Mouse (Mus musculus) MEL (cell line): ENCODE data around the gene Ccdc12. TPM values are rescaled to one million over a fixed set of nuclear protein-coding genes. Genes with fewer than 3 reads are reported as not detected.

Experiments used
- DNase-seq: peaks from one replicate; pipeline ENCODE4 v3.0.0; 2011; ENCODE audit warnings: low read depth, low spot score
- H3K27ac ChIP-seq: 2 replicates; pipeline ENCODE4 v1.5.1; 2012; ENCODE audit warnings: low read depth, mild to moderate bottlenecking, control low read depth, low read length, moderate library complexity; ENCODE audit not compliant: control insufficient read depth
- H3K27me3 ChIP-seq, 2 experiments: fragments of 150-350 bp in 1 of 2; sonication (generic) in 1 of 2; 2 replicates each; pipeline ENCODE4 v1.6.1; 2012; ENCODE audit warnings: low read length in 2 of 2, mild to moderate bottlenecking in 2 of 2, improper control_type of control experiment in 1 of 2, moderate library complexity in 1 of 2; ENCODE audit not compliant: insufficient read depth in 2 of 2, control insufficient read depth in 1 of 2
- H3K36me3 ChIP-seq, 2 experiments: 2 replicates each; pipeline ENCODE4 v1.6.1; 2012 to 2014; ENCODE audit warnings: low read length in 2 of 2, improper control_type of control experiment in 1 of 2, inconsistent platforms in 1 of 2, mild to moderate bottlenecking in 1 of 2; ENCODE audit not compliant: insufficient read depth in 2 of 2, control insufficient read depth in 1 of 2
- H3K4me1 ChIP-seq, 2 experiments: fragments of 150-350 bp in 1 of 2; sonication (generic) in 1 of 2; 2 replicates each; pipeline ENCODE4 v1.6.1; 2012; ENCODE audit warnings: low read length in 2 of 2, improper control_type of control experiment in 1 of 2, mild to moderate bottlenecking in 1 of 2; ENCODE audit not compliant: insufficient read depth in 2 of 2, control insufficient read depth in 1 of 2
- H3K4me3 ChIP-seq, 2 experiments: fragments of 150-350 bp in 1 of 2; sonication (generic) in 1 of 2; 2 replicates each; pipeline ENCODE4 v1.5.1; 2012; ENCODE audit warnings: low read depth in 2 of 2, low read length in 2 of 2, mild to moderate bottlenecking in 2 of 2, moderate library complexity in 2 of 2, control low read depth in 1 of 2, improper control_type of control experiment in 1 of 2; ENCODE audit not compliant: control insufficient read depth in 1 of 2, insufficient read depth in 1 of 2
- H3K79me2 ChIP-seq: 2 replicates; pipeline ENCODE4 v1.6.1; 2012; ENCODE audit warnings: mild to moderate bottlenecking, low read length, moderate library complexity; ENCODE audit not compliant: control insufficient read depth, poor library complexity, insufficient read depth
- H3K9ac ChIP-seq: 2 replicates; pipeline ENCODE4 v1.6.1; 2012; ENCODE audit warnings: low read depth, mild to moderate bottlenecking, control low read depth, low read length, moderate library complexity; ENCODE audit not compliant: control insufficient read depth, poor library complexity, severe bottlenecking
- H3K9me3 ChIP-seq: fragments of 150-350 bp; sonication (generic); replicated peaks from 2 replicates; pipeline ENCODE4 v1.6.1; 2012; ENCODE audit warnings: mild to moderate bottlenecking, low read length, improper control_type of control experiment, moderate library complexity; ENCODE audit not compliant: insufficient read depth
- CTCF ChIP-seq, 3 experiments: IDR thresholded peaks in 2 of 3; conservative IDR thresholded peaks in 1 of 3; 2 replicates each; pipeline ENCODE4 v1.5.1; 2011 to 2012; ENCODE audit warnings: low read length in 3 of 3, low read depth in 2 of 3, mild to moderate bottlenecking in 2 of 3, improper control_type of control experiment in 1 of 3, inconsistent platforms in 1 of 3, mixed read lengths in 1 of 3, moderate library complexity in 1 of 3; ENCODE audit not compliant: control insufficient read depth in 1 of 3, insufficient read depth in 1 of 3, poor library complexity in 1 of 3, severe bottlenecking in 1 of 3
- E2F4 ChIP-seq: IDR thresholded peaks from 2 replicates; pipeline ENCODE4 v1.6.1; 2011; ENCODE audit warnings: low read depth, low read length, improper control_type of control experiment, borderline replicate concordance
- ELF1 ChIP-seq: IDR thresholded peaks from 2 replicates; pipeline ENCODE4 v1.6.1; 2014; ENCODE audit warnings: low read depth, mild to moderate bottlenecking, inconsistent platforms, low read length, improper control_type of control experiment, moderate library complexity
- EP300 ChIP-seq, 2 experiments: IDR thresholded peaks; 2 replicates each; pipeline ENCODE4 v1.6.1; 2011; ENCODE audit warnings: improper control_type of control experiment in 2 of 2, low read length in 2 of 2, low read depth in 1 of 2, mild to moderate bottlenecking in 1 of 2
- ETS1 ChIP-seq: IDR thresholded peaks from 2 replicates; pipeline ENCODE4 v1.6.1; 2012; ENCODE audit warnings: low read depth, mild to moderate bottlenecking, inconsistent platforms, low read length, improper control_type of control experiment, moderate library complexity
- HCFC1 ChIP-seq: IDR thresholded peaks from 2 replicates; pipeline ENCODE4 v1.6.1; 2012; ENCODE audit warnings: low read depth, mild to moderate bottlenecking, inconsistent platforms, low read length, improper control_type of control experiment, moderate library complexity
- JUND ChIP-seq: IDR thresholded peaks from 2 replicates; pipeline ENCODE4 v1.6.1; 2011; ENCODE audit warnings: low read depth, mild to moderate bottlenecking, improper control_type of control experiment, low read length
- KAT2A ChIP-seq: conservative IDR thresholded peaks from 2 replicates; pipeline ENCODE4 v1.6.1; 2012; ENCODE audit warnings: low read depth, low read length, improper control_type of control experiment, inconsistent platforms
- MAX ChIP-seq: IDR thresholded peaks from 2 replicates; pipeline ENCODE4 v1.6.1; 2011; ENCODE audit warnings: low read length, improper control_type of control experiment
- MEF2A ChIP-seq: IDR thresholded peaks from 2 replicates; pipeline ENCODE4 v1.6.1; 2014; ENCODE audit warnings: low read depth, mild to moderate bottlenecking, inconsistent platforms, low read length, improper control_type of control experiment; ENCODE audit not compliant: poor library complexity, insufficient replicate concordance, severe bottlenecking; ENCODE audit errors: extremely low read depth
- MYB ChIP-seq: IDR thresholded peaks from 2 replicates; pipeline ENCODE4 v1.6.1; 2011; ENCODE audit warnings: mild to moderate bottlenecking, low read depth, low read length, improper control_type of control experiment
- MYC ChIP-seq: IDR thresholded peaks from 2 replicates; pipeline ENCODE4 v1.6.1; 2011; ENCODE audit warnings: low read depth, mild to moderate bottlenecking, low read length, improper control_type of control experiment, moderate library complexity
- NELFE ChIP-seq: IDR thresholded peaks from 2 replicates; pipeline ENCODE4 v1.6.1; 2011; ENCODE audit warnings: low read depth, low read length, improper control_type of control experiment
- RAD21 ChIP-seq: IDR thresholded peaks from 2 replicates; pipeline ENCODE4 v1.6.1; 2011; ENCODE audit warnings: mild to moderate bottlenecking, low read depth, low read length, improper control_type of control experiment
- SIN3A ChIP-seq: IDR thresholded peaks from 2 replicates; pipeline ENCODE4 v1.6.1; 2012; ENCODE audit warnings: low read length, improper control_type of control experiment, inconsistent platforms
- TAL1 ChIP-seq: IDR thresholded peaks from 2 replicates; pipeline ENCODE4 v1.6.1; 2012; ENCODE audit warnings: mild to moderate bottlenecking, inconsistent platforms, low read length, moderate library complexity, mixed read lengths
- TBP ChIP-seq: IDR thresholded peaks from 2 replicates; pipeline ENCODE4 v1.8.0; 2011; ENCODE audit warnings: low read depth, low read length, improper control_type of control experiment
- TCF12 ChIP-seq: IDR thresholded peaks from 2 replicates; pipeline ENCODE4 v1.6.1; 2014; ENCODE audit warnings: low read depth, mild to moderate bottlenecking, inconsistent platforms, low read length, improper control_type of control experiment, moderate library complexity
- UBTF ChIP-seq: IDR thresholded peaks from 2 replicates; pipeline ENCODE4 v1.6.1; 2012; ENCODE audit warnings: low read depth, mild to moderate bottlenecking, inconsistent platforms, low read length, improper control_type of control experiment, moderate library complexity, borderline replicate concordance; ENCODE audit not compliant: insufficient read depth
- USF1 ChIP-seq: IDR thresholded peaks from 2 replicates; pipeline ENCODE4 v1.6.1; 2014; ENCODE audit warnings: low read depth, mild to moderate bottlenecking, inconsistent platforms, low read length, improper control_type of control experiment, moderate library complexity
- USF2 ChIP-seq, 2 experiments: IDR thresholded peaks; 2 replicates each; pipeline ENCODE4 v1.6.1; 2011 to 2012; ENCODE audit warnings: improper control_type of control experiment in 2 of 2, low read length in 2 of 2, borderline replicate concordance in 1 of 2, inconsistent platforms in 1 of 2, low read depth in 1 of 2, mild to moderate bottlenecking in 1 of 2; ENCODE audit not compliant: insufficient read depth in 1 of 2
- ZC3H11A ChIP-seq: IDR thresholded peaks from 2 replicates; pipeline ENCODE4 v1.6.1; 2012; ENCODE audit warnings: low read depth, mild to moderate bottlenecking, inconsistent platforms, low read length, improper control_type of control experiment
- ZKSCAN1 ChIP-seq: IDR thresholded peaks from 2 replicates; pipeline ENCODE4 v1.6.1; 2012; ENCODE audit warnings: low read depth, mild to moderate bottlenecking, inconsistent platforms, low read length, improper control_type of control experiment, moderate library complexity
- ZMIZ1 ChIP-seq: IDR thresholded peaks from 2 replicates; pipeline ENCODE4 v1.6.1; 2012; ENCODE audit warnings: low read depth, mild to moderate bottlenecking, inconsistent platforms, low read length, improper control_type of control experiment, moderate library complexity
- ZNF384 ChIP-seq: IDR thresholded peaks from 2 replicates; pipeline ENCODE4 v1.6.1; 2012; ENCODE audit warnings: low read depth, mild to moderate bottlenecking, inconsistent platforms, low read length, improper control_type of control experiment
- polyA plus RNA-seq, 2 experiments: library from polyadenylated mRNA; stranded (reverse) in 1 of 2; unstranded in 1 of 2; fragments of >175 nt in 1 of 2; fragments of >200 nt in 1 of 2; gene quantifications; 2 replicates each; pipeline versions ENCODE4 v1.2.1 to v1.2.4; 2012; ENCODE audit warnings: low replicate concordance in 2 of 2, low read depth in 1 of 2; ENCODE audit not compliant: insufficient read length in 2 of 2, insufficient read depth in 1 of 2, missing spikeins in 1 of 2
- total RNA-seq: library from RNA; depleted of rRNA; stranded (reverse); fragments of 300-350 nt; gene quantifications from 2 replicates; pipeline ENCODE4 v1.2.3, GENCODE M21; 2012

The Ccdc12 gene
- total and polyA plus RNA-seq, 3 experiments, result 112 to 129 TPM; not detected in 1

DNA sequence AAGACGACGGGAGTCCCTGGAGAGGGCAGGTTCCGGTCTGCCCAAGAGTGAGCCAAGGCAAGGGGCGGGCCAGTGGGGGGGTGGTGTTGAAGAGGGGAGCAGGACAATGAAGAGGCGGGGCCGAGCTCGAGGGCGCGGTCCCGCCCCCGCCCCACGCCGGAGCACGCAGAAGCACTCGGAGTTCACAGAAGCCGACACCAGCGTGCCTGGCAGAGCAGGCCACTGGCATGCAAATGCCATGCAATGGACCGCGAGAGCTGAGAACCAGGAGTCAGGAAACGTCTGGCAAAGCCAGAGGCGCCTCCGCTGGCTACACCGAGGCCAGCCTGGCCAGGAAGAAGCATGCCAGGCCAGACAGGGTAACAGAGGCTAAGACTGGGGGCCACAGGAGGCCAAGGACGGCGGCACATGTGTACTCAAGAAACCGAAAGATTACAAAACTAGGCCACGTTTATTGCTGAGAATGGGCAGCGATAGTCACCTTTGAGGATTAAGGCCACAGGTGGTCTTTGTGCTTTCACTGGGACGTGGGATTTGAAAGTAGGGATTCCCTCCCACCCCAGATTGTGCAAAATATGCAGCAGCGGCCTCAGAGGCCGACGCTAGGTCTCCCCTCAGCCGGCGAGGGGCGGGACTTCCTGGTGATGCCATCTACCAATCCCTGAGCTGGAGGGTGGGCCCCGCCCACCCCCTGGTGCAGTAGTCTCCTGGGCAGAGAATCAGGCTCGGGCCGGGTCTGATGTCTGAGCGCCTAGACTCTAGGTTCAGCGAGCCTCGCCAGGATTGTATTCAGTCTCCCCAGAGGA, 31.7 kb upstream of the Ccdc12 start, which contains the start of gene Nradd:
Gene Nradd, minus strand, starts transcription at position 92 of the 806 bp plus-strand sequence.
- no peak within 1 kb of the TSS for H3K4me3 ChIP-seq
- H3K4me1 ChIP-seq, result no peaks in the 10 kb centered on the region
- H3K79me2 ChIP-seq, result no peaks in the 10 kb centered on the region
- H3K27ac ChIP-seq, result no peak within 1 kb of the TSS
- no peaks in the 10 kb centered on the region for H3K9me3 ChIP-seq
- H3K27me3 ChIP-seq, result no peaks in the 10 kb centered on the region
- TF ChIP-seq E2F4, result no peak
- TF ChIP-seq ZNF384, result no peak
- TF ChIP-seq CTCF (IDR thresholded peaks at IDR 0.05 in 2 of 3, conservative IDR thresholded peaks at IDR 0.05 in 1 of 3; ENCODE audit: control insufficient read depth in 1 of 3, insufficient read depth in 1 of 3, low read depth in 2 of 3, low read length in 3 of 3, poor library complexity in 1 of 3, severe bottlenecking in 1 of 3), result no peak
- no peak for TF ChIP-seq MYC
- TF ChIP-seq ELF1, result no peak
- no peak for TF ChIP-seq USF2 (IDR thresholded peaks at IDR 0.05; ENCODE audit: borderline replicate concordance in 1 of 2, insufficient read depth in 1 of 2, low read depth in 1 of 2, low read length in 2 of 2)
- no peak for TF ChIP-seq ZKSCAN1
- no peak for TF ChIP-seq TCF12
- TF ChIP-seq ZMIZ1, result no peak
- TF ChIP-seq HCFC1, result no peak
- TF ChIP-seq TAL1, result no peak
- no peak for TF ChIP-seq MEF2A
- no peak for TF ChIP-seq ZC3H11A
- TF ChIP-seq KAT2A, result no peak
- TF ChIP-seq UBTF, result no peak
- TF ChIP-seq MAX, result no peak
- no peak for TF ChIP-seq USF1
- TF ChIP-seq NELFE, result no peak
- no peaks in the 10 kb centered on the region; a peak in 1 of 4 replicates for H3K36me3 ChIP-seq
- H3K9ac ChIP-seq, result no peak within 1 kb of the TSS
- DNase-seq, result no peak

DNA sequence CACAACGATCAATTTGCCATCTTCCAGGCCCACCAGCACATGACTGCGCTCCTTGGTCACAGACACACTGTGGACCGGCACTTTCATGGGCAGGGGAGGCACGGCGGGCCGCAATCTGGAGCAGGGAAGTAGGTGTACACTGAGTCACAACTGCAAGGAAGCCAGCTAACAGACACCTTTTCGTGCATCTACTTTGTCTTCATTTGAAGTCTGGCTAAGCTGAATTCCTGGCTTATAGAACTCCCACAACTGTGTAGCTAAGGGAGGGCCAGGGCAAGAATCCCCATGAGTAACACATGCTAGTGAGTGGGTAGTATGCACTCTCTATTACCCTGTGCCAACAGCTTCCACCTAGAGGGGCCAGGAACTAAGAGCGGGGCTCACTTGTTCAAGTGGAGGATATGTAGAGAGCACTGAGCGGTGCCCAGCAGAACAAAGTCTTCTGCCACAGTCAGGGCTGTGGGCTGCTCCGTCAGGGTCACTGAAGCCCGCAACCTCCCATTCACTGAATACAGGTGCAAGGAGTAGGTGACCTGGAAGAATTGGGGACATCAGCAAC, 30.9 kb upstream of the Ccdc12 start:
- H3K36me3 ChIP-seq, result no peaks in the 10 kb centered on the region; a peak in 1 of 4 replicates
- H3K79me2 ChIP-seq, result no peaks in the 10 kb centered on the region
- no peak overlapping the region for H3K4me3 ChIP-seq
- no peaks in the 10 kb centered on the region for H3K9me3 ChIP-seq
- no peak for TF ChIP-seq TCF12
- TF ChIP-seq TBP, result no peak
- TF ChIP-seq MYB, result no peak
- no peak for TF ChIP-seq MEF2A
- TF ChIP-seq RAD21, result no peak
- no peak for TF ChIP-seq HCFC1
- TF ChIP-seq ETS1, result no peak
- no peak for TF ChIP-seq MAX
- no peak for TF ChIP-seq JUND
- TF ChIP-seq SIN3A, result no peak
- no peak for TF ChIP-seq EP300 (IDR thresholded peaks at IDR 0.05; ENCODE audit: low read depth in 1 of 2, low read length in 2 of 2)
- no peak overlapping the region for H3K9ac ChIP-seq
- no peak for DNase-seq
- H3K4me1 ChIP-seq, result no peaks in the 10 kb centered on the region
- no peak overlapping the region for H3K27ac ChIP-seq
- H3K27me3 ChIP-seq, result no peaks in the 10 kb centered on the region
